Mouse (Mus musculus) kidney, embryonic 16.5 days (tissue): ENCODE measurements around the gene Fscn1. TPM values are rescaled to one million over a fixed set of nuclear protein-coding genes. Genes with fewer than 3 reads are reported as not detected.

Experiments used
- polyA plus RNA-seq: library from polyadenylated mRNA; unstranded; fragments of >200 nt; fragmentation: Nextera tagmentation; extraction: Ambion mirVana; gene quantifications from 2 replicates; pipeline ENCODE4 v1.2.1, GENCODE M21; 2015

Fscn1 gene
- polyA plus RNA-seq, 1 experiment from 2014 or later: 302 TPM

Other genes starting within 250 kb of the Fscn1 start
- gene Tnrc18, start 142.7 kb upstream of the Fscn1 start, polyA plus RNA-seq: 18.2 and 20.6 TPM in 2 replicates
- gene Fbxl18, start 64.9 kb upstream of the Fscn1 start, polyA plus RNA-seq: 14.0 and 17.2 TPM in 2 replicates
- gene Actb, start 53.6 kb upstream of the Fscn1 start, polyA plus RNA-seq: 12,646 and 13,929 TPM in 2 replicates
- 39.4 and 46.2 TPM in 2 replicates for gene Rnf216, start 152.7 kb downstream of the Fscn1 start, polyA plus RNA-seq
- not detected in 2 replicates for gene Olfr718-ps1, start 187.2 kb downstream of the Fscn1 start, polyA plus RNA-seq
- 11.6 and 14.4 TPM in 2 replicates for gene Rbak, start 220.4 kb downstream of the Fscn1 start, polyA plus RNA-seq
- gene Spdye4b, start 220.7 kb downstream of the Fscn1 start, polyA plus RNA-seq: not detected in 2 replicates